Mouse (Mus musculus) urinary bladder, adult 2 months (tissue): ENCODE measurements around the gene Psma5. TPM values are rescaled to one million over a fixed set of nuclear protein-coding genes. Genes with fewer than 3 reads are reported as not detected.
A peak's percentile ranks its signal among the peaks of the same experiment; 100 is the strongest.

Experiments used
- DNase-seq: peaks from one replicate; pipeline ENCODE4 v3.0.0; 2022; ENCODE audit warnings: low spot score
- polyA plus RNA-seq: library from polyadenylated mRNA; depleted of rRNA; stranded (reverse); fragments of >200 nt; gene quantifications from 2 replicates; pipeline ENCODE4 v1.2.3, GENCODE M21; 2012

Psma5 gene
- polyA plus RNA-seq, 1 experiment, result 130 TPM

DNA sequence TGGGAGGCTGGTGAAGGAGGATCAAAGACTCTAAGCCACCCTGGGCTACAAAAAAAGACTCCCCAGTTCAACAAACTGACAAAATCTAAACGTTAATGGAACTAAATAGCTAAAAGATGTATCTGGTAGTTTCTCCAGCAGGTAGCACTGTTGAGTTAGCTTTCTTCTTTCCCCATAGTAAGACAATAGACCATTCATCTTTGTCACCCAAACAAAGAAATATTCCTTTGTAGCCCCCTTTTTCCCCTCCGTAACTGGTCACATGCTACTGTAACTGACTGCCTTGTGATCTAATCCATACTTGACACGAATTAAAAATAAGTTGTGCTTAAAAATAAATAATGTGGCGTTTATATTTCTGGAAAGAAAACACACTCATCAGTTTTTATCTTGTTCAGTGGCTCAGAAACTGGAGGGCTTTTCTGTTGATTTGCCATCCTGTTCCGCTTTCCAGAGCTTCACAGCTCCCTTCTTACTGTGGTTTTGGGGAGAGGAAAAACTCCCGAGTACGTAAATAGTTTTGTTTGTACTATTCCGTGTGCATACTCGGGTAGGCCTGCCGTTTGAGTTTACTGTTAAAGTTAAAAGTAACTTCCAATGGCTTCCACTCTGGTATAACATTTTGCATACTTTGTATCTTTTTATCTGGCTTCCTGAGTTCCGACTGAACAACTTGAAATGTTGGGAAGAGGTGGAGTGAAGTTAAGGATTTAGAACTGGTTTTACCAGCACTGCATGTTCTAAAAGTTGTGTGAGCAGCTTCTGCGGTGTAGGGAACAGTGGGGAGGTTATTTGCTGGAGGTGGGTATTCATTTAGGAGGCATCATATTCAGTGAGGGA lies 25.9 kb downstream of the Psma5 start:
- DNase-seq, result no peak

DNA sequence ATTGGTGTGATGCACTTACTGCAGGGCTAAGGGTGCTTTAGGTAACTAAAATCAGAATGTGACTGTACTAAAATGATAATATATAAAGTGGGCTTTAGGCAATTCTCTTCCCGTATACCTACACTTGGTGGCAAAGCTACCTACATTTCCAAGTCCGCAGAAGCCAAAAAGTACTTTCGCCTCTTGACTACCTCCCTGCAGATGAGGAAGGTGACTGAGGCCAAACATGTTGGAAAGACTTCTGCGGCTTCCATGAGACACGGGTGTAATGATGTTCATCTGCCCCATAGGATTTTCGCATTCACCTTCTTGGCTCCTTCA lies 26.5 kb downstream of the Psma5 start:
- no peak for DNase-seq

DNA sequence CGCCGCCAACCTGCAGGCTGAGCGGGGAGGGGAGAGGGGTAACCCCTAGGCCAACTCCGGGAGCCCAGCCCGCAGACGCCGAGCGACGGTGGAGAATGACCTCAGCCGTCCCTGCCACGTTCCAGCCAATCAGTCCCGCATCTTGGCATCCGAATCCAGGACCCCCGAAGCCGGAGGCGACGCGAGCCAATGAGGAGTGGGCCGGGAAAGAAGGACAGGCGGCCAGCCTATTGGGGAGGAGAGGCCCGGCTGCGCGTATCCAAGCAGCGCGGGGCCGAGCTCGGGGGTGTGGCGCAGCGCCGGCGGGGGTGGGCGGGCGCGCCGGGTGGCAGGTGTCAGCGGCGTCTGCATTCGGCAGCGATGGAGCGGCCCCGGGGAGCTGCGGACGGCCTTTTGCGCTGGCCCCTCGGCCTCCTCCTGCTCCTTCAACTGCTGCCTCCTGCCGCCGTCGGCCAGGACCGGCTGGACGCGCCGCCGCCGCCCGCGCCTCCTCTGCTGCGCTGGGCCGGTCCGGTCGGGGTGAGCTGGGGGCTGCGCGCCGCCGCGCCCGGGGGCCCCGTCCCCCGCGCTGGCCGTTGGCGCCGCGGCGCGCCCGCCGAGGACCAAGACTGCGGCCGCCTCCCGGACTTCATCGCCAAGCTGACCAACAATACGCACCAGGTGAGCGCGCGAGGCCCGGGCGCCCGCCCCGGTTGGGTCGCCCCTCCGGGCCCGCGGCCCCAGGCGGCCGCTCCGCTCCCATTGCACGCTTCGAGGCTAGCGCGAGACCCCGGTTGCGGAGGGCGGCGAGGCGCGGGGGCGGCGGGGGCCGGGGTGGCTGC lies 27.3 kb downstream of the Psma5 start, which contains the start of gene Sort1:
Gene Sort1, plus strand, starts transcription at position 302 of the 821 bp plus-strand sequence.
- DNase-seq, result peak; percentile 70

DNA sequence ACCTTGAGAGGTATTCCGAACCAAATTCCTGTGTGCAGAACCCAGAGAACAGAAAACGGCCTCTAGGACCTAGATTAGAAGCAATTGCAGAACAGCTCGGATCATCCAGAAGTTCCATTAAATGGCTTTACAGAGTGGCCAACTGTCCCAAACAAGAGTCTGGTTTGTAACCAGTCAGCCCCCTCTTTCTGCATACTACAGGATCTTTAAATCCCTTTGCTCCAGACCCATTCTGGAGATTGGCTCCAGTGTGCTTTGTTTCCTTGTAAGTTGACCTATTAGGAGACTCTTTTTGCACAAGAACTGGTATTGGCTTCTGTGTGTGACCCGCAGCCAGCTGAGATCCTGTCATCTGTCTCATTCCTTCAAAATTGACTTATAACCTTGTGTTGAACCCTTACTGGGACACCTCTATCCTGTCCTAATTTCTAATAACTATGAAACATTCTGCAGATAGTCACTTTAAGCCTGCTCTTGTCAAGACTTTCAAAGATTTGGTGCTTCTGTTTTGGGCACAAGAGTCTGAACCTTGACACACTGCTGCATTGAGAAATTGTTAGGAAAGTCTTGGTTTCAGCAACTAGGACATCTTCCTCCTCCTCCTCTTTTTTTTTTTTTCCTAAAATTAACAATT lies 28.5 kb downstream of the Psma5 start:
- DNase-seq, result no peak

DNA sequence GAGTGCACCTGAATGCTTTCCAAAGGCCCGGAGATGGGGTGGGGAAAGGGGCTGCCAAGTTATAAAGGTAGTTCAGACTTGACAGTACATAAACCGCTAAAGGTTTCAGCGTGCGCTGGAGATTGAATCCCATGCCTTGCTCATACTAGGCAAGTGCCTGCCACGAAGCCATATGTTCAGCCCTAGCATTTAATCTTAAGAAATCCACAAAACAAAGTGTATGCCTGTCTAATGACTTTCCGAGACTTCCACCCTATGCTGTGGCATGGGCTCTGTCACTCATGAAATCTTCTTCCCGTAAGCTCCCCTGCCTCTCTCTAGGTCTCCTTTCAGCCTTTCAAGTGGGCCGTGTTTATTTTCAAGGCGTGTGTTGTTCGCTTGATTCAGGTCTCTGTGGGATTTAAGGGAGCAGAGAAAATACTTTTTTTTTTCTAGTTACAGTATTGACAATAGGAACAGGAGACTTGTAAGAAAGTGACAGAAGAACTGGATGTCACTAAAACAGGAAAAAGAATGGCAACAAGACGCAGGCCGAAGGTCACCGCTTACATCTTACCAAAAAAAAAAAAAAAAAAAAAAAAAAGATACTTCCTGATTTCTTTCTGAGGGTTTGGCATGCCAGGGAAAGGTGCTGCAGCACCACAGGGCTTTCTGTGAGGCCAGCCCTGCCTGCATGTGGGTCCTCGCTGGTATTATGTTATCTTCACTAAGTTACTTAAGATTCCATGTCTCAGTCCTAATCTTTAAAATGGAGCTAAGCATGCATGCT lies 30.1 kb downstream of the Psma5 start:
- no peak for DNase-seq

DNA sequence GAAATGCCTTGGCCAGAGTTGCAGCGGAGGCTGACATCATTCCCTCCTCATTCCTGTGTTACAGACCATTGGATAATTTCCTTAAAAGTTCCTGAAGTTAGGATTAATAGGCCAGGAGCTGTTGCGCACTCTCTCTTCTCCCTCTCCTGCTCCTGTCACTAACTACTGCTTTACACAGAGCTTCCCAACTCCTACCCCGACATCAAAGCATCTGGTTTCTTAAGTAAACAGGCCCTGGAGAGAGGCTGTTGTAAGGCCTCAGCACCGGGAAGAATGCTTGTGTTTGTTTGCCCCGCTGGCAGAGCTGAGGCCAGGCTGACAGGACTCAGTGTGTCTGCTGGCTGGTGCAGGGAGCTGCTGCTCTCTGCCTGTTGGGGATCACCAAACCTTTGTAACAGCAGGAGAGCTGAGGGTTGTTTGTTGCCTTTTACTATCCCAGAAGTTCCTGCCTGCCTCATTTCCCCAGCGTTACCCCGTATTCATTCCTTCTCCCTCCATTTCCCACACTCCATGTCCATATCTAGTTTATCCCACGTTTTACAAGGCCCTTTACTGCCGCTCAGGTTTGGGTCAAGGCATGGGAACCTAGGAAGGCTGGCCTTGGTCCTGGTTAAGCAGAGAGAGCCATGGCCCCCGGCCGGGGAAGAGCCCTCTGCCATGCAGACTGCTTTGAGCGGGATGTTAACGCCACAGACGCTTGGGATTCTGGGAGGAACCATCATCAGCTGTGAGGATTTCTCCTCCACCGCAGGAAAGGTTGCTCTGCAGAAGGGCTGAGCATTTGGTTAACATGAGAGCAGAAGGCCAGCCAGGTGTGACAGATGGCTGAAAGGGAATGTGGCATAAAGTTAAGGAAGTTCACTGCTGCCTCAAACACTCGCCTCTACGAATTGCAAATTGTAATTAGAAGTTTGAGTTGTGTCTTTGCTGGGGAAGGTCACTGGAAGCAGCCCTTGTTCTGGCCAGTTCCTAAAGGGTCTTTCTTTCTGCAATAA lies 31.4 kb downstream of the Psma5 start:
- peak; percentile 41 for DNase-seq

DNA sequence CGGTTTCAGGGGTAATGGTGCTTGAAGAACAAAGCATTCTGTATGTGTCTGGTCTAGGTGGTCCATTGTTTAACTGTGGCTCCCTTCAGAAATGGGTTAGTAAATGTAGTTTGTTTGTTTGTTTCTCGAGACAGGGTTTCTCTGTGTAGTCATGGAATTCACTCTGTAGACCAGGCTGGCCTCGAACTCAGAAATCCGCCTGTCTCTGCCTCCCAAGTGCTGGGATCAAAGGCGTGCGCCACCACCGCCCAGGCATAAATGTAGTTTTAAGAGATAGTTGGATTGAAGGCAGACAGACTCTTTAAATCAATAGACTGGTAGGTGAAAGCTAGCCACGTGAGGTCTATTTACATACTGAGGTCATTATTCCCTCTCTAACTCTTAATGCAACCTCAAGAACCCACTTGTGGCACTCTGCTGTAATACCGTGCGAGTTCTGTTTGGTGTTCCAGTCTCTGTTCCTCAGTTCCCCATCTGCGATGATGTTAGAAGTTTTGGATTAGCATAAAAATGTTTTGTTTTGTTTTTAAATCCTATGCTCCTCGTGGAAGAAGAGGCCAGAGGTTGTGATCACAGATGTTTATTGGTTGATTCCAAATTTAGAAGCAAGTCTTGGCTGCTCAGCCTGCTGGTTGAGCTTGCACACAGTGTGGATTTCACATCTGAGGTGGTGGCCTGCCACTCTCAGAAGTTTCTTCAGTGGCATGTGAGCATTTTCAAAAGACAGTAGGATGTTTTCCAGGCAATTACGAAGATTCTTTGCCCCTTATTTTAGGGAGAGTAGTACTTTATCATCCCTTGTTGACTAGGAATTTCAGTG lies 32.8 kb downstream of the Psma5 start:
- no peak for DNase-seq

DNA sequence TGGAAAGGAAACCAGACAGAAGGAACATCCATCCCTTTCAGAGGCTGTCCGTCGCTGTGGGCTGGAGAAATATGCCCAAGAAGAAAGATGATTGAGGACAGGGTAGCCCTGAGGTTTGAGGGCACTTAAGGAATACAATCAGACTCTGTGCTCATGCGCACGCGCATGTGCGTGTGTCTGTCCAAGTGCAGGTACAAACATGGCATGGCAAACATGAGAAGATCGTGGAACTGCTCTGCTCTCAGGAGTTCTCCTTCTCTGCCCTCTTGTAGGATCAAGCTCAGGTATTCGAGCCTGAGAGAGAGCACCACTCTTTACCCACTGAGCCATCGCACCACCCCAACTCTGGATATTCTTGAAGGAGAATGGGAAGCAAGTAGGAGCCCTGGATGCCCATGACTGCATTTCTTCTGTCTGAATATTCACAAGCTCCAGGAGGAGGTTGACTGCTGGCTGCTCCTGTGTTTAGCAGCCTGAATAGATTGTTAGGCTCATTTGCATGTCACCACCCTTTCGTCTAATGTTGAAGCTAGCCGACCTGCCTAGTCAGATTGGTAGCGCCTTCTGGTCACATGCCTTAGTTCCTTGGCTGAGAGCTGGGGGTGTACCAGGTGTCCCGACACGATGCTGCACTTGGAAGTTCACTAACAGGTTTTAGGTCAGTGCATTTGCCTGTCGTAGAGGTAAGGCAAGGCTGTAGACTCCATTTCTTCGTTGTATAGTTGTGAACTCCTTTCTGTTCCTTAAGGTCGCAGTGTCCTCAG lies 34.5 kb downstream of the Psma5 start:
- DNase-seq, result no peak

DNA sequence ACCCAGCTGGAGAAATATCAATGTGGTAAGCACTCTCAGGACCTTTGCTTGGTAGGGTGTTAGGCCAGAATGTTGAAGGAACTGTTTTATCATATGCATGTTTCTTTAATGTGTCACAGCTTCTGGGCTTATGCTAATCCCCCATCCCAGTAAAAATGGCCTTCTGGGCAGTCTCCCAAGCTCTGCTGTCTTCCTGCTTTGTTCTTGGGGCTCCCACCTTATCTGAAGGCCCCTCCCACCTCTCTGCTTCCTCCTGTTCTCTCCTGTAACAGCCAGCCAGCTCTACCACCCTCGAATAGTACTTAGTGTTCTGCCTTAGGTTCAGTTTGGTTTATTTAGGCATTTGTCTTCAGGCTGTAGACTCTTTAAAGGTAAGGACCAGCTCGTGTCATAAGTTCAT lies 37.7 kb downstream of the Psma5 start:
- no peak for DNase-seq

DNA sequence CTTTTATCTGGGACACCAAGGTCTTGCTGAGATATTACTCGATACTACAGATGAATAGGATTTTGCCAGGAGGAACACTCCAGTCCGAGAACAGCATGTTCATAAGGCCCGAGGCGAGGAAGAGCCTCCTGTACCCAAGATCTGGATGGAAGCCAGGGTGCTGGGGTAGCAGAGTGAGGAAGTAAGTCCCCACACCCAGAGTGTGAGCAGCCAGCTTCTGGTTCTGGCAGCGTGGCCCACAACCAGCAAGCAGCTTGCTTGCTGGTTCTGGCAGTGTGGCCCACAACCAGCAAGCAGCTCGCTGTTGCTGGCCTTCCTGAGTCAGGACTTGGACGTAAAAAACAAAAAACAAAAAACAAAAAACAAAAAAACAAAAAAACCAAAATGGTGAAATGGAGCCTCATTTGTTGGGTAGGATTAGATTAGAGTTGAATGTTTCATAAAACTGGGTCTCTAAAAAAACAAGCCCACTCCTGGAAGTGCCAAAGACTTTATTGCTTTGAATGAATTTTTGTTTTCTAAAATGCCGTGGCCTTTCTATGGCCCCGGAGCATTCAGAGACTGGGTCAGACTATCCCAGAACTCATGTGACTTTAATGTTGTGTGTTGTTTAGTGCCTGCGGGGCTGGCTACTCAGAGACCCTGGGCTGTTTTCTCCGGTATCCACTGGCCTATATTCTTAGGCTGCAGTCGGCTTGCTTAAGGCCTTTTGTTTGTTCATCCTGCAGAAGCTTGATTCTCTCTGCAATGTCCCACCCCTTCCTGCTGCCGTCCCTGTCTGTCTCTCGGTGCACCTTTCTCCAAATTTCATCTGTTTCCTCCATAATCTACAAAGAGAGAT lies 38.9 kb downstream of the Psma5 start:
- no peak for DNase-seq

DNA sequence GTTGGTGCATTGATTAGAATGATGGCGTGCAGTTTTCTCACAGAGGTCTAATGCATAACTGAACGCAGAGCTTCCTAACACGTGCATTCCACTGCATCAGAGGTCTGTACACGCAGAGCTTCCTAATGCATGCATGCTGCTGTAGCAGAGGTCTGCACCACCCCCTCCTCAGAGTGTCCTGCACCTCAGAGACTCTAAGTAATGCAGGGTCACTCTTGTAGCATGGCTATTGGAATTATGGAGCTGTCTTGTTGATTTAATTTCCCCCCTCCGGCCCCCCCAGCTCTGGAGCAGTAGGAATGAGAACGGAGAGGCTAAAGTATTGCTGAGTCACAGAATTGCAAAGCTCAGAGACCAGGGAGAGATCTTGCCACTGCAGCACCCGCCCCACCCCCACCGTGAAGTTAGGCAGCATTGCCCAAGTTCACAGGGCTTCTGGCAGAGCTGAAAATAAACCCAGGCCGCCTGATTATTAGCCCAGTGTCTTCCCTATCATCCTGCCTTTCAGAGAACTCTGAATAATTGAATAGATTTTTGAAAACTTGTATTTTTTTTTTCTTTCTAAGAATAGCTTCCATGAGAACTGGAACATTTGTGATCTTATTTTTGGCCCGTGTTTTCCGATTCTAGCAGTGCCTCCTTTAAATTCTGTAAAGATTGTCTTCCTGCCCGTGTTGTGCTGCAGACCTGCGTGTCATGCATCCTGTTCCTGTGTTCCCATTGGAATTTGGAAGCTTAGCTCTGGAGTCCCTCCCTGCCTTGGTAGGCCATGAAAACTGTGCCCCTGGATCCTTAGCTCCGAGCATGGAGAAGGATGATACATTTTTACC lies 39.7 kb downstream of the Psma5 start:
- no peak for DNase-seq

DNA sequence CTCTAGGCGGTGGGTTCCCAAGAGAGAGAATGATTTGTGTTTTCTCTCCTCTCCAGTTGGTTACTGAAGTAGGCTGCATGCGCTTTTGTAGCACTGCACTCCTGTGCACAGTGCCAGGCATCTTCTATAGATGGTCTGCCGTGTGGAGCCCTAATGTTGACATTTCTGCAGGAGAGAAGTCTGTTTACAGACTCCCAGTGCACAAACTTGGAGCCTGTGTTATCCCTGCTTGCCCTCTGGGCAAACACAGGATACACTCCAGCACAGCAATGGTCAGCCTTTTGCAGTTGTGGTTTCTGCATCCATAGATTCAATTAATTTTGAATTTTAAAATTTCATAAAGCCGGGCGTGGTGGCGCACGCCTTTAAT lies 40.3 kb downstream of the Psma5 start:
- DNase-seq, result no peak

DNA sequence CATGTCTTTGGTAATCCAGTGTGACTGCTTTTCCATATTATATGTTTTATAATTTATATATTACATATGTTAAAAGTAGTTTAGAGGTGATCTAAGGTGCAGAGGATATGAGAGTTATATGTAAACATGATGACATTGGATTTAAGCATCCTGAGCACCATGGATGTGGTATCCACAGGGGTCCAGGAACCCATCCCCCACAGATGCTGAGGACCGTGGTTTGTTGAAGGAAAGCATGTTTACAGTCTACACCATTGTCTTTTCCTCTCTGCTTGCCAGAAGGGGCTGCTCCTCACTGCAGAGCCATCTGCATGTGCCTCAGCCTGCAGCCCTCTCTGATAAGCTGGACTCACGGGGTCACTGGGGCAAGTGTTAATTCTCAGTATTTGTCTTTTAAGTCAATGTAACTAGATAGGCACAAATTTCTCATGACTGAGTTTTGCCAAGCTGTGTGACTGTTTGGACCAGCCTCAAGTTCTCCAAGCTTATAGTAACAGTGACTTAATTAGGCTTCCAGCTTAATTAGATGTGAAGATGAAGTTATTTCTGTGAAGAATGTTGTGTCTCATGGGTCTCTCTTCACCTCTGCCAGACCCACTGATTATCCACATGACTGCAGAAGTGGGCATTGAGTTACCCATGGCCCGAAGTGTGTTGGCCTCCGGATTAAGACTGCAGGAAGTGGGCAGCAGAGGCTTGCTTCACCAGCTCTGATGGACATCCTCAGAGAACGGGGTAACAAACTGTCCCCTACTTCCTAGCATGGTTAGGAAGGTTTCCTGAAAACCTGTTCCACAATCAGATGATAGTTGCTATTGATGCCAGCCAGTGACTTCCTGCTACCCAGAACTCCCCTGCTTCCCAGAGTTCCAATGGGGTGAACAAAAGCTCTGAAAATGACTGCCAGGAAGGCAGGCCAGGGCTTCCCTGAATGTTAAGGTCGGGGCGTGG lies 41.2 kb downstream of the Psma5 start:
- no peak for DNase-seq

DNA sequence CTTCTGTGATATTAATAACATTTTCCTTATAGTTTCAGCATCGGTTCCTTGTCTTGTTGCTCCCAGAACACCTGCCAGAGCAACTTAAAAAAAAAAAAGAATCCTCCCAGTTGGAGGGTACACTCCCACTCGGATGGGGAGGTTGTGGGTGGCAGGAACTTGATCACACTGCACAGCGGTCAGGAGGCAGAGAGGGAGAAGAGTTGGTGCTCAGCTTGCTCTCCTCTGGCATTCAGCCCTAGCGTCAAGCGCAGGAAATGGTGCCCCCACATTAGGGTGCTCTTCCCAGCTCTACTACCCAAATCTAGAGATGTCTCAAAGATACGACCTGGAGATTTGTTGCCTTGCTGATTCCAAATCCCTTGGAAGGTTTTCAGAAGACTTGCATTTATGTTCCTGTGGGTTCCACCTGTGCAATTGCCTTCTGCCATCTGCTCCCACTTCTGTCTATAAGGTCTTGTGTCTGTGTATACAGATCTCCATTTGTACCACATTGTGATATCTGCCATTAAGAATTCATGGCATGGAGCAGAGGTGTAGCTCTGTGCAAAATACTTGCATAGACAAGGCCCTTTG lies 43.8 kb downstream of the Psma5 start:
- DNase-seq, result no peak

DNA sequence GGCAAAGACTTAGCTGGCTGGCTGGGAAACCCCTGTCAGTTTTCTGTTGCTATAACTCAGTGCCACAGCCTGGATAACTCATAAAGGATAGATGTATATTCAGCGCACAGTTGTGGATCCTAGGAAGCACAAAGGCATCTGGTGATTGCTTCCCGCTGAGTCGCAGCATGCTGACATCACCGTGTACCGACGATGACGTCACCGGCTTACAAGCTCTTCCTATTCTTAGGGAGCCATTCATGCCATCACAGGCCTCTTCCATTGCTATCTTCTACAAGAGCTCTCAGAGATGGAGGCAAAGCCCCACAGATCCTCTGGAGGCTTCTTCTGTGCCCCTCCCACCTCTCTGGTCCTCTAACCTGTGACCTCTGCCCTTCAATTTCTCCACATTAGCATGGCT lies 47.0 kb downstream of the Psma5 start:
- DNase-seq, result no peak

DNA sequence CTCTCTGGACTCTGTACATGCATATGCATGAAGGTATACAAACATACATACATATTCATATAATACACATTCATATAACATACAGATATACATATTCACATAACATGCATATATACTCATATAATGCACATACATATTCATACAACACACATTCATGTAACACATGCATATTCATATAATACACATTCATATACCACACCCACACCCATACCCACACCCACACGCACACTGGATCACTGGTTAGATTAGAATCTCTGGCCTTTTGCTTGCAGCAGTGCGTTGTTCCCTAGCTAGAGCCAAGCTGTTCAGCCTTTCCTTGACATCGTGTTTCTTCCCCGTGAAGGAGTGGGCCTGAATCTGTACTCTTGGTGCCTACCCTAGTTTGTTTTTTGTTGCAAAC lies 48.0 kb downstream of the Psma5 start:
- no peak for DNase-seq
